Mouse (Mus musculus): ENCODE results near the gene Haghl. TPM values are rescaled to one million over a fixed set of nuclear protein-coding genes. Genes with fewer than 3 reads are reported as not detected.

Gene Haghl
- polyA plus RNA-seq, 1 experiment from 2014 or later: 37.5 TPM

DNA sequence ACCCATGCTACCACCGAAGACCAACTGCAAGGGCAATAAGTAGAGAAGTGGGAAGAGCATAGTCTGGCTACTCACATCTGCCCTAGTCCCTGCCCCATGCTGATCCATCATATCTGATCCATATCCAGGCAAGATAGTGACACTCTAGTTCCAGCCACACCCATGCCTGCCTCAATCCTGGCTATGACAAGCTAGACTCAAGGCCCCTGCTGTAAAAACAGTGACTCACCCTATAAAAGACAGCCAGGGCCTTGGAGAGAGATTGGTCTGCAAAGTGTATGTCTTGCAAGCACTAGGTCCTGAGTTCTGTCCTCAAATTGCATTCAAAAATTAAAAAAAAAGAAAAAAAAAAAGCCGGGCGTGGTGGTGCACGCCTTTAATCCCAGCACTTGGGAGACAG, 21.0 kb upstream of the Haghl start:
- ATAC-seq (ENCODE audit: low FRiP score, low TSS enrichment) (no peak), DNase-seq (ENCODE audit: low spot score) (no peak)
- Histone ChIP-seq H3K9me3 (ENCODE audit: control insufficient read depth, low read length) (no peaks in the 10 kb centered on the region), H3K36me3 (ENCODE audit: control insufficient read depth, insufficient read depth, low read length) (no peaks in the 10 kb centered on the region), H3K9ac (ENCODE audit: low read length) (no peak overlapping the region), H3K27ac (replicated peaks) (no peak overlapping the region), H3K4me1 (replicated peaks; ENCODE audit: control insufficient read depth, insufficient read depth) (no peaks in the 10 kb centered on the region), H3K27me3 (ENCODE audit: control insufficient read depth, insufficient read depth, low read length) (0 out of 2 replicates have a peak, but pooled peaks cover 2% of the 10 kb centered on the region), H3K4me2 (replicated peaks; ENCODE audit: low read depth) (no peak overlapping the region), H3K4me3 (ENCODE audit: low read depth, low read length) (no peak overlapping the region)
- 79% methylated on average over 4 of the region's 4 CpGs for WGBS
- no peak for TF ChIP-seq EP300 (optimal IDR thresholded peaks at IDR 0.05)
- TF ChIP-seq CTCF (IDR thresholded peaks at IDR 0.05; ENCODE audit: low read depth): no peak

GRCm38 (mm10) chr17:25802825-25803517, 17.5 kb upstream of the Haghl start:
- H3K4me3 ChIP-seq (ENCODE audit: low read depth, low read length): no peak overlapping the region
- H3K4me2 ChIP-seq (replicated peaks; ENCODE audit: low read depth): no peak overlapping the region
- H3K9me3 ChIP-seq (ENCODE audit: control insufficient read depth, low read length): no peaks in the 10 kb centered on the region
- H3K36me3 ChIP-seq (ENCODE audit: control insufficient read depth, insufficient read depth, low read length): no peaks in the 10 kb centered on the region
- 7% methylated on average over 10 of the region's 10 CpGs for WGBS
- no peaks in the 10 kb centered on the region for H3K27me3 ChIP-seq (ENCODE audit: control insufficient read depth, insufficient read depth, low read length)
- TF ChIP-seq CTCF (IDR thresholded peaks at IDR 0.05; ENCODE audit: low read depth) (no peak), EP300 (optimal IDR thresholded peaks at IDR 0.05) (no peak)
- no peaks in the 10 kb centered on the region for H3K4me1 ChIP-seq (replicated peaks; ENCODE audit: control insufficient read depth, insufficient read depth)
- ATAC-seq (ENCODE audit: low FRiP score, low TSS enrichment) (peak; percentile 75), DNase-seq (ENCODE audit: low spot score) (peak; percentile 55)
- peak overlapping the region; percentile 13; the same call in 1 of the 2 replicates for H3K9ac ChIP-seq (ENCODE audit: low read length)
- H3K27ac ChIP-seq (replicated peaks): no peak overlapping the region

DNA sequence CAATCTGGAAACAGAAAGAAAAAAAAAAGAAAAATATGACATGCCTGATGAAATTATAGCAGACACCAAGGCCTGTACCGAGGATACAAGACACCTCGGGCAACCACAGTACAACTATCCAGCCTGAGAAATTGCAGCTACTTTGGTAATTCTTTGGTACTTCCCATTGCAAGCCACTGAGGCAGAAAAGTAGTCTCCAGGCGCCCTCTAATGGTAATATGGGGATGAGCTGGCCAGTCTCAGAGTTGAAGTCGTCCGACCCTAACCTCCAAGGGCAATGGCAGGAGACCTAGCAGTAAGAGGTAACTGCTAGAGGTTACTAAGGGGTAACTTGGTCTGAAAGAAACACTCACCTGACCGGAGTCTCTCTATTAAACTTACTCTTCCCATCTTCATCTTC, 15.6 kb upstream of the Haghl start:
- H3K9ac ChIP-seq (ENCODE audit: low read length): no peak overlapping the region
- DNase-seq (ENCODE audit: low spot score) (peak; percentile 62), ATAC-seq (ENCODE audit: low FRiP score, low TSS enrichment) (peak; percentile 34; the same call in 1 of the 2 replicates)
- H3K4me1 ChIP-seq (replicated peaks; ENCODE audit: control insufficient read depth, insufficient read depth): no peaks in the 10 kb centered on the region; the same call in 1 of the 2 replicates
- no peak overlapping the region for H3K27ac ChIP-seq (replicated peaks)
- TF ChIP-seq EP300 (optimal IDR thresholded peaks at IDR 0.05): no peak
- peak; percentile 95 for TF ChIP-seq CTCF (IDR thresholded peaks at IDR 0.05; ENCODE audit: low read depth)
- H3K9me3 ChIP-seq (ENCODE audit: control insufficient read depth, low read length): no peaks in the 10 kb centered on the region
- no peak overlapping the region for H3K4me3 ChIP-seq (ENCODE audit: low read depth, low read length)
- H3K27me3 ChIP-seq (ENCODE audit: control insufficient read depth, insufficient read depth, low read length): no peaks in the 10 kb centered on the region
- no peak overlapping the region for H3K4me2 ChIP-seq (replicated peaks; ENCODE audit: low read depth)
- WGBS: 2% methylated on average over 6 of the region's 6 CpGs
- H3K36me3 ChIP-seq (ENCODE audit: control insufficient read depth, insufficient read depth, low read length): no peaks in the 10 kb centered on the region

DNA sequence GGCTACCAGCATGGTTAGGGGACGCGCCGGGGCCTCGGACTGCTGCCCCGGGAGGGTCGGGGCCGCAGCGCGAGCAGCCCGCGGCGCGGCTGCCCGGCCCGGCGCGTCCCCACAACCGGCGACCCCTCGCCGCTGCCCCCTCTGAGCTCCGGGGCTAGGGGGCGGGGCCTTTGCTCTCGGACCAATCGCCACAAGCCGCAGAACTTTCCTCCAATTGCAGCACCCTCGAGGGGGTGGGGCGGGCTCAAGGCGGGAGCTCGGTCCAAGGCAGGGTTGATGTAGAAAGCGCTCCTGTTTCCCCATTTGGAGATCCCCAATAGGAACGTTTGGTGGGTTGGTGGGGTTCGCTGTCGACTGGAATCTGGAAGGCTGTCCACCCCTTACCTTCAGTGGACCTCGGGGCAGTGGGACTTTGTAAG, 11.5 kb upstream of the Haghl start, which contains the start of gene Metrn:
Gene Metrn, minus strand, starts transcription at position 186 of the 419 bp plus-strand sequence.
- Histone ChIP-seq H3K36me3 (ENCODE audit: control insufficient read depth, insufficient read depth, low read length) (no peaks in the 10 kb centered on the region), H3K9ac (ENCODE audit: low read length) (peak within 1 kb of the TSS; percentile 66), H3K4me2 (replicated peaks; ENCODE audit: low read depth) (peak within 1 kb of the TSS; percentile 86), H3K4me3 (ENCODE audit: low read depth, low read length) (peak within 1 kb of the TSS; percentile 75), H3K9me3 (ENCODE audit: control insufficient read depth, low read length) (no peaks in the 10 kb centered on the region), H3K27ac (replicated peaks) (peak within 1 kb of the TSS; percentile 8; the same call in 1 of the 2 replicates), H3K4me1 (replicated peaks; ENCODE audit: control insufficient read depth, insufficient read depth) (no peaks in the 10 kb centered on the region; the same call in 1 of the 2 replicates), H3K27me3 (ENCODE audit: control insufficient read depth, insufficient read depth, low read length) (no peaks in the 10 kb centered on the region)
- ATAC-seq (ENCODE audit: low FRiP score, low TSS enrichment) (peak; percentile 64; the same call in 1 of the 2 replicates), DNase-seq (ENCODE audit: low spot score) (peak; percentile 87)
- WGBS: 1% methylated on average over 24 of the region's 35 CpGs
- no peak for TF ChIP-seq EP300 (optimal IDR thresholded peaks at IDR 0.05)
- TF ChIP-seq CTCF (IDR thresholded peaks at IDR 0.05; ENCODE audit: low read depth): no peak

GRCm38 (mm10) chr17:25796211-25796771, 10.8 kb upstream of the Haghl start:
- ATAC-seq (ENCODE audit: low FRiP score, low TSS enrichment): no peak
- WGBS: 3% methylated on average over 37 of the region's 37 CpGs

More at GRCm38 (mm10) chr17:25796211-25796771, 10.8 kb upstream of the Haghl start:
- no peak for DNase-seq (ENCODE audit: low spot score)
- Histone ChIP-seq H3K27me3 (ENCODE audit: control insufficient read depth, insufficient read depth, low read length) (no peaks in the 10 kb centered on the region), H3K9me3 (ENCODE audit: control insufficient read depth, low read length) (no peaks in the 10 kb centered on the region), H3K4me3 (ENCODE audit: low read depth, low read length) (peak overlapping the region; percentile 75), H3K9ac (ENCODE audit: low read length) (peak overlapping the region; percentile 66), H3K27ac (replicated peaks) (peak overlapping the region; percentile 8; the same call in 1 of the 2 replicates), H3K36me3 (ENCODE audit: control insufficient read depth, insufficient read depth, low read length) (no peaks in the 10 kb centered on the region), H3K4me1 (replicated peaks; ENCODE audit: control insufficient read depth, insufficient read depth) (peaks cover 3% of the 10 kb centered on the region; the same call in 1 of the 2 replicates), H3K4me2 (replicated peaks; ENCODE audit: low read depth) (peak overlapping the region; percentile 86)
- TF ChIP-seq CTCF (IDR thresholded peaks at IDR 0.05; ENCODE audit: low read depth): no peak
- TF ChIP-seq EP300 (optimal IDR thresholded peaks at IDR 0.05): no peak
